Comparison of ENCODE assay signal across 7 mouse cellular contexts in genomic region chr8:72549314-72549892, GRCm38 (mm10). TPM values are rescaled to one million over a fixed set of nuclear protein-coding genes. Genes with fewer than 3 reads are reported as not detected.
A peak's percentile ranks its signal among the peaks of the same experiment; 100 is the strongest.
DNase-seq lines count a peak whose midpoint lies in the region; ATAC-seq and TF ChIP-seq lines count a peak whose summit lies in the region.

No protein-coding gene starts in this region.

- H3K9me3 ChIP-seq in forebrain, embryonic 13.5 days (replicated peaks) = no peaks in the 10 kb centered on the region
- H3K9me3 ChIP-seq in intestine, postnatal 0 days (ENCODE audit: control insufficient read depth) = no peaks in the 10 kb centered on the region
- no peaks in the 10 kb centered on the region for H3K9me3 ChIP-seq in midbrain, embryonic 15.5 days

- TF ChIP-seq CTCF in intestine, postnatal 0 days (IDR thresholded peaks at IDR 0.05; ENCODE audit: low read depth) = no peak

- no peak for ATAC-seq in forebrain, embryonic 13.5 days
- no peak for ATAC-seq in intestine, postnatal 0 days
- ATAC-seq in midbrain, embryonic 15.5 days (replicated peaks) = no peak

- WGBS in forebrain, embryonic 13.5 days = 21% methylated on average over 5 of the region's 5 CpGs
- WGBS in intestine, postnatal 0 days = 4% methylated on average over 5 of the region's 5 CpGs
- 23% methylated on average over 5 of the region's 5 CpGs for WGBS in midbrain, embryonic 15.5 days

- H3K27me3 ChIP-seq in forebrain, embryonic 13.5 days = no peaks in the 10 kb centered on the region
- no peaks in the 10 kb centered on the region for H3K27me3 ChIP-seq in intestine, postnatal 0 days (replicated peaks; ENCODE audit: control insufficient read depth, insufficient read depth, low read length)
- no peaks in the 10 kb centered on the region for H3K27me3 ChIP-seq in midbrain, embryonic 15.5 days (replicated peaks)

- H3K4me1 ChIP-seq in forebrain, embryonic 13.5 days = peaks cover 32% of the 10 kb centered on the region
- peaks cover 10% of the 10 kb centered on the region; the same call in 1 of the 2 replicates for H3K4me1 ChIP-seq in intestine, postnatal 0 days (replicated peaks; ENCODE audit: control insufficient read depth, insufficient read depth, low read length)
- H3K4me1 ChIP-seq in midbrain, embryonic 15.5 days = peaks cover 40% of the 10 kb centered on the region

- peak overlapping the region; percentile 84 for H3K4me3 ChIP-seq in forebrain, embryonic 13.5 days
- peak overlapping the region; percentile 89 for H3K4me3 ChIP-seq in intestine, postnatal 0 days (ENCODE audit: low read depth, low read length)
- peak overlapping the region; percentile 84 for H3K4me3 ChIP-seq in midbrain, embryonic 15.5 days

- H3K4me2 ChIP-seq in forebrain, embryonic 13.5 days = peak overlapping the region; percentile 99
- H3K4me2 ChIP-seq in intestine, postnatal 0 days (replicated peaks; ENCODE audit: low read depth) = peak overlapping the region; percentile 75
- peak overlapping the region; percentile 97 for H3K4me2 ChIP-seq in midbrain, embryonic 15.5 days

- peak overlapping the region; percentile 99 for H3K9ac ChIP-seq in forebrain, embryonic 13.5 days
- peak overlapping the region; percentile 58; the same call in 1 of the 2 replicates for H3K9ac ChIP-seq in intestine, postnatal 0 days (ENCODE audit: low read depth, low read length)
- H3K9ac ChIP-seq in midbrain, embryonic 15.5 days = peak overlapping the region; percentile 95

- DNase-seq in urinary bladder, postnatal 36 days (ENCODE audit: low spot score in 2 of 2) = peak; percentile 47 to 56
- DNase-seq in urinary bladder, postnatal 25 days (ENCODE audit: low spot score) = no peak
- DNase-seq in embryo, embryonic 9.5 days (ENCODE audit: extremely low spot score) = no peak
- no peak for DNase-seq in thymus, postnatal 0 days (ENCODE audit: low spot score)

- no peak overlapping the region for H3K27ac ChIP-seq in forebrain, embryonic 13.5 days
- H3K27ac ChIP-seq in intestine, postnatal 0 days (ENCODE audit: low read depth, low read length) = no peak overlapping the region
- no peak overlapping the region for H3K27ac ChIP-seq in midbrain, embryonic 15.5 days

- peaks cover 12% of the 10 kb centered on the region for H3K36me3 ChIP-seq in forebrain, embryonic 13.5 days (ENCODE audit: poor library complexity, severe bottlenecking)
- H3K36me3 ChIP-seq in intestine, postnatal 0 days (ENCODE audit: control insufficient read depth, insufficient read depth) = no peaks in the 10 kb centered on the region
- peaks cover 6% of the 10 kb centered on the region; the same call in 1 of the 2 replicates for H3K36me3 ChIP-seq in midbrain, embryonic 15.5 days (replicated peaks)

RNA-seq across cellular contexts. Expression of gene Med26, which starts 1.3 kb away (rescaled TPM):
- 15.5 and 19.4 TPM in 2 replicates for polyA plus RNA-seq in forebrain, embryonic 13.5 days (2015; fragmentation: Nextera tagmentation; extraction: Ambion mirVana)
- 6.4 and 7.8 TPM in 2 replicates for polyA plus RNA-seq in intestine, postnatal 0 days (2015; fragmentation: Nextera tagmentation; extraction: Ambion mirVana)
- 19.1 and 20.3 TPM in 2 replicates for polyA plus RNA-seq in midbrain, embryonic 15.5 days (2015; fragmentation: Nextera tagmentation; extraction: Ambion mirVana)
- 12.7 and 15.1 TPM in 2 replicates for polyA plus RNA-seq in thymus, postnatal 0 days (2015; fragmentation: Nextera tagmentation; extraction: Ambion mirVana)

RNA-seq across cellular contexts. Expression of gene Smim7, which starts 21.5 kb away (rescaled TPM):
- 123 and 126 TPM in 2 replicates for polyA plus RNA-seq in forebrain, embryonic 13.5 days (2015; fragmentation: Nextera tagmentation; extraction: Ambion mirVana)
- polyA plus RNA-seq in intestine, postnatal 0 days (2015; fragmentation: Nextera tagmentation; extraction: Ambion mirVana) = 106 and 112 TPM in 2 replicates
- 120 and 129 TPM in 2 replicates for polyA plus RNA-seq in midbrain, embryonic 15.5 days (2015; fragmentation: Nextera tagmentation; extraction: Ambion mirVana)
- polyA plus RNA-seq in thymus, postnatal 0 days (2015; fragmentation: Nextera tagmentation; extraction: Ambion mirVana) = 84.4 and 90.1 TPM in 2 replicates

RNA-seq across cellular contexts. Expression of gene Tmem38a, which starts 22.5 kb away (rescaled TPM):
- polyA plus RNA-seq in forebrain, embryonic 13.5 days (2015; fragmentation: Nextera tagmentation; extraction: Ambion mirVana) = 13.3 and 13.5 TPM in 2 replicates
- 6.0 and 7.0 TPM in 2 replicates for polyA plus RNA-seq in intestine, postnatal 0 days (2015; fragmentation: Nextera tagmentation; extraction: Ambion mirVana)
- 24.5 and 27.0 TPM in 2 replicates for polyA plus RNA-seq in midbrain, embryonic 15.5 days (2015; fragmentation: Nextera tagmentation; extraction: Ambion mirVana)
- polyA plus RNA-seq in thymus, postnatal 0 days (2015; fragmentation: Nextera tagmentation; extraction: Ambion mirVana) = 9.7 and 10.6 TPM in 2 replicates

RNA-seq across cellular contexts. Expression of gene Slc35e1, which starts 57.0 kb away (rescaled TPM):
- 6.4 and 8.8 TPM in 2 replicates for polyA plus RNA-seq in forebrain, embryonic 13.5 days (2015; fragmentation: Nextera tagmentation; extraction: Ambion mirVana)
- polyA plus RNA-seq in intestine, postnatal 0 days (2015; fragmentation: Nextera tagmentation; extraction: Ambion mirVana) = 18.1 and 21.8 TPM in 2 replicates
- polyA plus RNA-seq in midbrain, embryonic 15.5 days (2015; fragmentation: Nextera tagmentation; extraction: Ambion mirVana) = 16.5 and 17.6 TPM in 2 replicates
- polyA plus RNA-seq in thymus, postnatal 0 days (2015; fragmentation: Nextera tagmentation; extraction: Ambion mirVana) = 11.9 and 13.8 TPM in 2 replicates

Comparison
In these comparisons a context has a peak if more than half of its experiments do, and no peak if none do; other contexts are left out.
1. DNase-seq: peak in urinary bladder, postnatal 36 days (2 of 2); none in urinary bladder, postnatal 25 days (single experiment), embryo, embryonic 9.5 days (single experiment) and thymus, postnatal 0 days (single experiment).
2. Peak in every context shown above with its lines, with median percentiles within 50 percentile points of each other: H3K4me2 ChIP-seq, H3K4me3 ChIP-seq and H3K9ac ChIP-seq.